Mouse (Mus musculus): Measurements from ENCODE around the gene Wdr17. TPM values are rescaled to one million over a fixed set of nuclear protein-coding genes. Genes with fewer than 3 reads are reported as not detected.

The Wdr17 gene
- polyA plus RNA-seq, 1 experiment from 2014 or later: 0.55 TPM

GRCm38 (mm10) chr8:54596940-54597339, 290.0 kb downstream of the Wdr17 start:
- Histone ChIP-seq H3K4me3 (no peak overlapping the region), H3K36me3 (no peaks in the 10 kb centered on the region), H3K4me2 (no peak overlapping the region), H3K9me3 (replicated peaks) (no peaks in the 10 kb centered on the region), H3K4me1 (replicated peaks) (peaks cover 6% of the 10 kb centered on the region), H3K27me3 (replicated peaks) (no peaks in the 10 kb centered on the region), H3K27ac (ENCODE audit: poor library complexity, severe bottlenecking) (no peak overlapping the region), H3K9ac (no peak overlapping the region)
- no peak for ATAC-seq (ENCODE audit: insufficient number of reproducible peaks, low FRiP score)
- 90% methylated on average over 2 of the region's 2 CpGs for WGBS

- H3K4me2 ChIP-seq: no peak overlapping the region
- H3K4me1 ChIP-seq (replicated peaks): peaks cover 6% of the 10 kb centered on the region
- ATAC-seq (ENCODE audit: insufficient number of reproducible peaks, low FRiP score): no peak
- H3K27ac ChIP-seq (ENCODE audit: poor library complexity, severe bottlenecking): no peak overlapping the region
- 60% methylated on average over 2 of the region's 2 CpGs for WGBS
- H3K36me3 ChIP-seq: no peaks in the 10 kb centered on the region
- H3K9ac ChIP-seq: no peak overlapping the region
- H3K27me3 ChIP-seq (replicated peaks): no peaks in the 10 kb centered on the region
- no peak overlapping the region for H3K4me3 ChIP-seq
- no peaks in the 10 kb centered on the region for H3K9me3 ChIP-seq (replicated peaks)
Measured at GRCm38 (mm10) chr8:54596051-54596450, 290.9 kb downstream of the Wdr17 start.

- Histone ChIP-seq H3K4me1 (replicated peaks) (no peaks in the 10 kb centered on the region), H3K27ac (ENCODE audit: poor library complexity, severe bottlenecking) (no peak overlapping the region), H3K4me3 (no peak overlapping the region), H3K9me3 (replicated peaks) (no peaks in the 10 kb centered on the region), H3K4me2 (no peak overlapping the region), H3K9ac (no peak overlapping the region), H3K36me3 (no peaks in the 10 kb centered on the region), H3K27me3 (replicated peaks) (no peaks in the 10 kb centered on the region)
- ATAC-seq (ENCODE audit: insufficient number of reproducible peaks, low FRiP score): no peak
- WGBS: 87% methylated on average over 5 of the region's 5 CpGs
Measured at GRCm38 (mm10) chr8:54594634-54595033, 292.4 kb downstream of the Wdr17 start.

GRCm38 (mm10) chr8:54582886-54583285, 304.1 kb downstream of the Wdr17 start:
- ATAC-seq (ENCODE audit: insufficient number of reproducible peaks, low FRiP score): no peak
- no peaks in the 10 kb centered on the region for H3K9me3 ChIP-seq (replicated peaks)
- peaks cover 5% of the 10 kb centered on the region; the same call in 1 of the 2 replicates for H3K4me1 ChIP-seq (replicated peaks)
- H3K27me3 ChIP-seq (replicated peaks): no peaks in the 10 kb centered on the region
- no peak overlapping the region for H3K4me2 ChIP-seq
- H3K4me3 ChIP-seq: no peak overlapping the region
- H3K27ac ChIP-seq (ENCODE audit: poor library complexity, severe bottlenecking): no peak overlapping the region
- no peaks in the 10 kb centered on the region for H3K36me3 ChIP-seq
- no peak overlapping the region for H3K9ac ChIP-seq
- WGBS: 50% methylated on average over 1 of the region's 1 CpGs

- H3K4me1 ChIP-seq (replicated peaks): peaks cover 5% of the 10 kb centered on the region; the same call in 1 of the 2 replicates
- 69% methylated on average over 3 of the region's 3 CpGs for WGBS
- no peaks in the 10 kb centered on the region for H3K9me3 ChIP-seq (replicated peaks)
- no peak overlapping the region for H3K27ac ChIP-seq (ENCODE audit: poor library complexity, severe bottlenecking)
- H3K9ac ChIP-seq: no peak overlapping the region
- H3K4me3 ChIP-seq: no peak overlapping the region
- no peaks in the 10 kb centered on the region for H3K27me3 ChIP-seq (replicated peaks)
- no peak overlapping the region for H3K4me2 ChIP-seq
- H3K36me3 ChIP-seq: no peaks in the 10 kb centered on the region
- ATAC-seq (ENCODE audit: insufficient number of reproducible peaks, low FRiP score): no peak
Measured at GRCm38 (mm10) chr8:54581436-54581835, 305.5 kb downstream of the Wdr17 start.

Other genes starting within 250 kb of the Wdr17 start
- 17.1 and 17.7 TPM in 2 replicates for gene Gpm6a, start 67.7 kb upstream of the Wdr17 start, polyA plus RNA-seq (2016; fragmentation: Nextera tagmentation; extraction: Ambion mirVana)